Mouse (Mus musculus) liver, embryonic 14.5 days (tissue): ENCODE data around the gene Klhdc8a. TPM values are rescaled to one million over a fixed set of nuclear protein-coding genes. Genes with fewer than 3 reads are reported as not detected.

Experiments
- ATAC-seq: fragments of 200-750 bp; cut with Nextera tagmentation; 2 replicates; pipeline ENCODE4 v1.8.0; 2017; ENCODE audit warnings: moderate number of reproducible peaks, mild to moderate bottlenecking, moderate library complexity; ENCODE audit not compliant: insufficient read depth
- DNase-seq, 3 experiments: peaks; one replicate each; pipeline ENCODE4 v3.0.0-alpha.2; 2012 to 2013; ENCODE audit warnings: low read depth in 3 of 3, low spot score in 3 of 3
- H3K27ac ChIP-seq: fragments of 300-500 bp; sonication (generic); 2 replicates; pipeline ENCODE4 v1.5.1; 2014; ENCODE audit warnings: moderate library complexity, mild to moderate bottlenecking, control low read depth, inconsistent platforms
- H3K27me3 ChIP-seq: fragments of 300-500 bp; sonication (generic); 2 replicates; pipeline ENCODE4 v1.6.1; 2014; ENCODE audit warnings: mild to moderate bottlenecking, low read length, moderate library complexity; ENCODE audit not compliant: control insufficient read depth, insufficient read depth
- H3K36me3 ChIP-seq: fragments of 300-500 bp; sonication (generic); replicated peaks from 2 replicates; pipeline ENCODE4 v1.6.1; 2014; ENCODE audit warnings: low read depth; ENCODE audit not compliant: control insufficient read depth, insufficient read depth
- H3K4me1 ChIP-seq, 2 experiments: fragments of 200-500 bp in 1 of 2; fragments of 300-500 bp in 1 of 2; sonication (generic) in 1 of 2; replicated peaks; 2 replicates each; pipeline ENCODE4 v1.6.1; 2012 to 2014; ENCODE audit warnings: antibody characterized with exemption in 1 of 2, inconsistent platforms in 1 of 2, low read length in 1 of 2; ENCODE audit not compliant: control insufficient read depth in 2 of 2, insufficient read depth in 2 of 2
- H3K4me2 ChIP-seq: fragments of 300-500 bp; sonication (generic); 2 replicates; pipeline ENCODE4 v1.6.1; 2014; ENCODE audit warnings: low read depth, mild to moderate bottlenecking, control low read depth, moderate library complexity
- H3K4me3 ChIP-seq, 2 experiments: fragments of 200-500 bp in 1 of 2; fragments of 300-500 bp in 1 of 2; sonication (generic) in 1 of 2; 2 replicates each; pipeline ENCODE4 v1.5.1; 2012 to 2014; ENCODE audit warnings: low read depth in 2 of 2, low read length in 2 of 2, mild to moderate bottlenecking in 2 of 2, control low read depth in 1 of 2, inconsistent platforms in 1 of 2, moderate library complexity in 1 of 2; ENCODE audit not compliant: insufficient read depth in 1 of 2
- H3K9ac ChIP-seq: fragments of 300-500 bp; sonication (generic); replicated peaks from 2 replicates; pipeline ENCODE4 v1.6.1; 2014; ENCODE audit warnings: mild to moderate bottlenecking, control low read depth, moderate library complexity
- H3K9me3 ChIP-seq: fragments of 300-500 bp; sonication (generic); 2 replicates; pipeline ENCODE4 v1.6.1; 2016; ENCODE audit warnings: low read length, mixed read lengths; ENCODE audit not compliant: control insufficient read depth
- CTCF ChIP-seq: IDR thresholded peaks from 2 replicates; pipeline ENCODE4 v1.5.1; 2016; ENCODE audit warnings: antibody characterized with exemption, low read depth, control low read depth
- EP300 ChIP-seq: IDR thresholded peaks from 2 replicates; pipeline ENCODE4 v1.6.1; 2016; ENCODE audit warnings: antibody characterized with exemption, low read depth
- WGBS: fragments of 180-500 bp; shearing (Covaris S2); extraction: QIAGEN DNeasy Blood & Tissue Kit; methylation state at CpG from one replicate; pipeline ENCODE4 v1.1.7; 2014; ENCODE audit not compliant: insufficient replicate concordance; 5-methylcytosine and 5-hydroxymethylcytosine counted together
- polyA plus RNA-seq, 2 experiments: library from polyadenylated mRNA; depleted of rRNA in 1 of 2; stranded (reverse) in 1 of 2; unstranded in 1 of 2; fragments of >200 nt; fragmentation: Nextera tagmentation in 1 of 2; extraction: Ambion mirVana in 1 of 2; gene quantifications; 2 replicates each; pipeline versions ENCODE4 v1.2.1 to v1.2.3; 2012 to 2014

The Klhdc8a gene
- polyA plus RNA-seq, 2 experiments = 0.04 to 0.13 TPM

DNA sequence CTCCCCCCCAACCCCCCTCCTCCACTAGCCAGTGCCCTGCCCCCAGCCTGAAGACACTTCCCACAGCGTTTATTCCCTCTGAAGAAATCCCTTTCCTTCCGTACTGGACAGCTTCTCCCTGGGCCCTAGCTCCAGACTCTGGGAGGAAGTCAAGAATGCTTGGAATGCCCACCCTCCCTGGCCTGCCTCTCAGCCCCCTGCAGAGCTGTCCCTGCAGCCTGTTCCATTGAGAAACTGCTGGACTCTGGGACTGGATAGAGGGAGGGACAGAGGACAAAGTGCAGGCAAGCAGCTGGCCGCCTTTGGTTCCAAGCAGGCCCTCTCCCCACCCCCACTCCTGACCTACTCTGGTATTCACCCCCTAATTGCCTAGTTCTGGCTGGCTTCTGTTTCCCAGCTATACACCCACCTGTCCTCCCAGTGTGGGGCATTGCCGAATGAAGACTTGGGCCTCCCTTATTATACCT lies 35.3 kb downstream of the Klhdc8a start:
- no peak overlapping the region for H3K4me3 ChIP-seq
- WGBS = 30% methylated on average over 4 of the region's 4 CpGs
- no peak overlapping the region for H3K27ac ChIP-seq
- H3K4me2 ChIP-seq = peak overlapping the region; percentile 24; the same call in 1 of the 2 replicates
- H3K9ac ChIP-seq = no peak overlapping the region
- H3K4me1 ChIP-seq = peaks cover 18 to 39% of the 10 kb centered on the region in 2 experiments
- H3K36me3 ChIP-seq = no peaks in the 10 kb centered on the region
- TF ChIP-seq CTCF (no peak), EP300 (no peak)
- no peaks in the 10 kb centered on the region for H3K27me3 ChIP-seq
- ATAC-seq (peak; percentile 65), DNase-seq (no peak)
- H3K9me3 ChIP-seq = no peaks in the 10 kb centered on the region

DNA sequence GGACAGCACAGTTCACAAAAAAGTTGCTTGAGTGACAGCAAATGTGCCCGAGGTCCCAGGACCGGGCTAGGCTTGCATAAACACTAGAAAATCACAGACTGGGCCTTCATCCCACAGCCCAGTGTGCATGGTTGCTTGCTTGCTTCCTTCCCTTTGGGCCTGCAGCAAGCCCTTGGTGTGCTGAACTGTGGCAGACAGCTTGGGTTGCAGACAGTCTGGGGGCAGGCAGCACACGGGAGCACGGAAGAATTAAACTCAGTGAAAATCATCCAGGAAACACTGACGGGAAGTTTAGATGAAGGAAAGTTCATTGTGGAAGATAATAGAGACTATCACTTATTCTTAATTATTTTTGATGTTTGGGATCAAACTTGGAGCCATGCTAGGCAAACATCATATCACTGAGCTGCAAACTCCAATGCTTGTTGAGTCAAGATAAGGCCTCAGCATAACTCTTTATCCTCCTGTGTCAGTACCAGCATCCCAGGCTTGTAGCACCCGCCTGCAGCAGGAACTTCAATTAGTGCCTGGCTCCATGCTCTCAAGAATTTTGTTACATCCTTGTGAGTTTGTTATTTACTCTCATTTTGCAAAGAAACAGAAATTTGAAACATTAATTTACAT lies 35.9 kb downstream of the Klhdc8a start:
- Histone ChIP-seq H3K9me3 (no peaks in the 10 kb centered on the region), H3K4me3 (no peak overlapping the region), H3K4me2 (peak overlapping the region; percentile 22; the same call in 1 of the 2 replicates), H3K27ac (peak overlapping the region; percentile 48), H3K27me3 (no peaks in the 10 kb centered on the region), H3K36me3 (no peaks in the 10 kb centered on the region), H3K4me1 (peaks cover 18 to 41% of the 10 kb centered on the region in 2 experiments), H3K9ac (0 out of 2 replicates have a peak overlapping the region, but pooled peaks have one; percentile 2)
- DNase-seq (no peak), ATAC-seq (peak; percentile 67)
- WGBS = 33% methylated on average over 6 of the region's 6 CpGs
- peak; percentile 57 for TF ChIP-seq EP300
- TF ChIP-seq CTCF = no peak

DNA sequence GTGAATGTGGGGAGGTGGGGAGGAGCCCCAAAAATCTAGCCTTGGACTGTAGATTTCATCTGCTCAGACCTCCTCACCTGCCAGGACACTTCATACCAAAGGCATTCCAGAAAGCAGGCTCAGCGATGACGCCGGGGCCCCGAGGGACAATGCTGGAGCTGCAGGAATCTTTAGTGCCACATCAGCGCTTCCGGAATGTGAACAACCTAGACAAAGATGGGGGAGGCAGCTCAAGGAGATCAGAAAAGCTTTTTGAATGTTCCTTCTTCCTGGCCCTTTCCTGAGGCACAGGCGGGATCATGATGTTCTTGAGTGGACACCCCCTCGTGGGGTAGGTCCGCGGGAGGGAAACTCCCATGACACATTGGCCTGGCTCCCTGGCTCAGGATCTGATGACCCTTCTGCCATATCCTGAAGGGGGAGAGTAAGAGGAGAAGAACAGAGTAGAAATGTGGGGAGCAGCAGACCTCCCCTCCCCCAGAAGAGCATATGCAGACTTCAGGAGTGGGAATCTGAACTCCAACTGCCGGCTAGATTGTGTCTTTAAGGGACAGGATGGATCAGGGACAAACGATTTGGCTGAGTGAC lies 37.0 kb downstream of the Klhdc8a start:
- 66% methylated on average over 12 of the region's 12 CpGs for WGBS
- Histone ChIP-seq H3K4me3 (no peak overlapping the region), H3K4me1 (peaks cover 18 to 41% of the 10 kb centered on the region in 2 experiments), H3K9ac (no peak overlapping the region), H3K36me3 (no peaks in the 10 kb centered on the region), H3K27me3 (no peaks in the 10 kb centered on the region), H3K27ac (no peak overlapping the region), H3K4me2 (no peak overlapping the region), H3K9me3 (no peaks in the 10 kb centered on the region)
- TF ChIP-seq EP300 = no peak
- ATAC-seq = no peak
- DNase-seq = no peak

DNA sequence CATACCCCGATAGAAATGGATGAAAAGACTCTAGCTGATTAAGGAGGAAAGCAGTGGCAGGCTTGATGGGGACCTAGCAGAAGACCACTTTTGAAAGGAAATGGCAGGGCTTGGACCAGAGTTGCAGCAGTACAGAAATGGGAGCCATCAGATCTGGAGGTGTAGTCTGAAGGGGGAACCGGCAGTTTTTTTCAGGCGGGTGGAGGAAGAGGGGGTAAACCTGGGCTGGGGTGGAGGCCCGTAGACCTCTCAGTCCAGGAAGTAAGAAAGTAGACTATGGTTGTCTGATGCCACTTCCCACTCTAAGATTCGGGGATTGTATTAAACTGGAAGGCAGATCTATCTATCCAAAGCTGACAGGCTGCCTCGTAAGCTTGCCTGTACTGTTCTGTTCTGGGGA lies 38.5 kb downstream of the Klhdc8a start:
- Histone ChIP-seq H3K4me1 (peaks cover 18 to 41% of the 10 kb centered on the region in 2 experiments), H3K4me3 (no peak overlapping the region), H3K9me3 (no peaks in the 10 kb centered on the region), H3K36me3 (no peaks in the 10 kb centered on the region), H3K4me2 (no peak overlapping the region), H3K9ac (no peak overlapping the region), H3K27ac (no peak overlapping the region), H3K27me3 (no peaks in the 10 kb centered on the region)
- whole genome bisulfite sequencing = 32% methylated on average over 6 of the region's 6 CpGs
- ATAC-seq (no peak), DNase-seq (no peak)
- TF ChIP-seq CTCF (no peak), EP300 (no peak)

DNA sequence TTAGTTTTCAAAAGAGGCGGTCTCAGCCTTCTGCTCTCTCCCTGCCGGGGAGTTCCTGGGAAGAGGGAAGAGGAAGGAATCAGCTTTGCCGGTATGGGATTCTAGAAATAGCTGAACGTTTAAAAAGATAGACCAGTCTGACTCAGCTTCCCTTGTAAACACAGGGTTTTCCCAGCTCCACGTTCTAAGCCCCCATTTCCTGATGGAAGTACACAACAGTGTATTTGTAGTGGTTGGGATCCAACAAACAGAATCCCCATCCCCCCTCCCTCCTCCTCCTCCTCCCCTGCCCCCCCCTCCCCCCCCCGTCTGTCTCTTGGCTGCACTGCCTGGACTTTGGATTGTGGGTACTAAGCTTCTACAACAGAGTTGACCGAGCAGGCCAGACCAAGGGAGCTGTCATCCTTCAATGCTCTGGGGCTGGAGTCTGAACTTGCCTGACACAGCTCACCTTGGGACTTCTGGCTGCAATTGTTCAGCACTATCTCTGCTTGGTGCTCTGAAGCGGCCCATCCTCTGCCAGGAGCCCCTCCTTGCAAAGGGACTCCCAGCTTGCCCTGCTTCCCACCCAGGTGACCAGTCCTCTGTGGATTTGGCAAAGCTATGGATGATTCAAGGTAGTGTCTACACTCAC lies 39.7 kb downstream of the Klhdc8a start:
- Histone ChIP-seq H3K9me3 (no peaks in the 10 kb centered on the region), H3K36me3 (no peaks in the 10 kb centered on the region), H3K4me3 (no peak overlapping the region), H3K4me2 (no peak overlapping the region), H3K4me1 (peaks cover 18 to 49% of the 10 kb centered on the region in 2 experiments), H3K27me3 (no peaks in the 10 kb centered on the region), H3K27ac (no peak overlapping the region), H3K9ac (no peak overlapping the region)
- TF ChIP-seq CTCF (no peak), EP300 (no peak)
- DNase-seq = no peak
- ATAC-seq = no peak
- WGBS = 42% methylated on average over 8 of the region's 8 CpGs
